Mouse (Mus musculus) hindbrain, embryonic 16.5 days (tissue): ENCODE measurements at regions not wholly inside any gene's neighbourhood (a gene's known extent, or its start where the extent isn't known, plus 50 kb on each side); places are given as distances from the start of the nearest gene placed in this dataset.

Experiments used
- ATAC-seq: fragments of 200-750 bp; cut with Nextera tagmentation; 2 replicates; pipeline ENCODE4 v1.8.0; 2017; ENCODE audit warnings: moderate TSS enrichment, moderate library complexity
- H3K27ac ChIP-seq: fragments of 300-500 bp; sonication (generic); 2 replicates; pipeline ENCODE4 v1.5.1; 2014; ENCODE audit warnings: low read depth, mild to moderate bottlenecking, control low read depth, low read length, moderate library complexity
- H3K27me3 ChIP-seq: fragments of 300-500 bp; sonication (generic); replicated peaks from 2 replicates; pipeline ENCODE4 v1.6.1; 2014; ENCODE audit warnings: low read length; ENCODE audit not compliant: control insufficient read depth, insufficient read depth
- H3K36me3 ChIP-seq: fragments of 300-500 bp; sonication (generic); 2 replicates; pipeline ENCODE4 v1.6.1; 2014; ENCODE audit warnings: mild to moderate bottlenecking, low read length, moderate library complexity, mixed read lengths; ENCODE audit not compliant: control insufficient read depth, insufficient read depth
- H3K4me1 ChIP-seq: fragments of 300-500 bp; sonication (generic); 2 replicates; pipeline ENCODE4 v1.6.1; 2014; ENCODE audit warnings: low read depth, low read length; ENCODE audit not compliant: control insufficient read depth, insufficient read depth
- H3K4me2 ChIP-seq: fragments of 300-500 bp; sonication (generic); 2 replicates; pipeline ENCODE4 v1.6.1; 2014; ENCODE audit warnings: mild to moderate bottlenecking, low read length, control low read depth, moderate library complexity
- H3K4me3 ChIP-seq: fragments of 300-500 bp; sonication (generic); 2 replicates; pipeline ENCODE4 v1.5.1; 2014; ENCODE audit warnings: mild to moderate bottlenecking, low read length, control low read depth, moderate library complexity
- H3K9ac ChIP-seq: fragments of 300-500 bp; sonication (generic); 2 replicates; pipeline ENCODE4 v1.6.1; 2014; ENCODE audit warnings: low read depth, mild to moderate bottlenecking, control low read depth, low read length, moderate library complexity
- H3K9me3 ChIP-seq: fragments of 300-500 bp; sonication (generic); 2 replicates; pipeline ENCODE4 v1.6.1; 2014; ENCODE audit warnings: mild to moderate bottlenecking, low read length, moderate library complexity; ENCODE audit not compliant: control insufficient read depth
- WGBS: fragments of 180-500 bp; shearing (Covaris S2); extraction: QIAGEN DNeasy Blood & Tissue Kit; methylation state at CpG from one replicate; pipeline ENCODE4 v1.1.7; 2014; 5-methylcytosine and 5-hydroxymethylcytosine counted together

DNA sequence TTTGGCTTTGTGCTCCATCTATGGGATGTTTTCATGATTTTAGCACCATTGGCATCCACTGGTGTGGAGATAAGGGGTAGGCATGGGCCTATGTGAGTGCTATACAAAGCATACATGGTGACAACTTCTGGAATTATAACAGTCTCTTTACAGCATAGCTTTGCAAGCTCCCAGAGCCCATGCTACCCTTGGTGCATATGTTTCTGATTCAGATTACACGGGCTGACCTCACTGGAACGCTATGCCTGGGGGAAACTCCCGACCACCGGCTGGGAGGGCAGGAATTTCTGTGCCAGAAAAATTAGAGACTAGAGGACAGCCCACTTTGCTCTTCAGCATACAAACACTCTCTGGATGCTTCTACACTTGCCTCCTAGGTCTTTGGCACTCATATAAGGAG is 136.0 kb upstream of the Mycn start:
- no peak overlapping the region for H3K4me2 ChIP-seq
- no peak overlapping the region for H3K27ac ChIP-seq
- H3K4me3 ChIP-seq = no peak overlapping the region
- no peaks in the 10 kb centered on the region for H3K9me3 ChIP-seq
- no peak for ATAC-seq
- no peaks in the 10 kb centered on the region for H3K27me3 ChIP-seq
- WGBS = 59% methylated on average over 4 of the region's 4 CpGs
- H3K9ac ChIP-seq = no peak overlapping the region
- no peaks in the 10 kb centered on the region for H3K36me3 ChIP-seq
- no peaks in the 10 kb centered on the region for H3K4me1 ChIP-seq

DNA sequence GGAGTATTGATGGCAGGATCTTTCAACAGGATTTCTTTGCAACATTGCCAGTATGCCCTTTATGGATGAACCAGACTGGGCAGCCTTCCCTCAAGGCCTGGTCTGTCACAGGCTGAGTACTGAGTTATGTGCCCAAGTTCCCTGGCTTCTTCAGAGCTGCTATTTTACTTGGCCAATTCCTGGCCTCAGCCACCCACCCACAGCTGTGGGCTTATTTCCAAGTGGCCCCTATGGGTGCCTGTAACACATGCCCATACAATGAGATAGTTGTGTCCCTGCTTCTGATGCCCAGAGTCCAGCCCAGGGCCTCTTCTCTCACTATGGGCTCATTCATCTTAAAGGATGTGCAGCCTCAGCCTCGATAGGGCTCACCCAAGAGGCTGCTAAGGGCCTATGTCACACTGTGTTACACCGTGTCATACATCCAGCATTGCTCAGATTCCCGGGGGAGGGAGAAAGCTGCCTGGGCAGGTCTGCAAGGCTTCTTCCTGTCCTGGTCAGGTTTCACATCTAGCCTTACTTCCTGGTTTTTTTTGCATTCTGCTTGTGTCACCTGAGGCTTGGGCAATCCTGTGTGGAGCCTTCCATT is 135.1 kb upstream of the Mycn start:
- ATAC-seq = peak; percentile 67
- H3K27ac ChIP-seq = no peak overlapping the region
- H3K4me1 ChIP-seq = no peaks in the 10 kb centered on the region
- no peak overlapping the region for H3K4me2 ChIP-seq
- no peaks in the 10 kb centered on the region for H3K27me3 ChIP-seq
- H3K4me3 ChIP-seq = no peak overlapping the region
- H3K9me3 ChIP-seq = no peaks in the 10 kb centered on the region
- 66% methylated on average over 3 of the region's 3 CpGs for WGBS
- no peak overlapping the region for H3K9ac ChIP-seq
- H3K36me3 ChIP-seq = no peaks in the 10 kb centered on the region

DNA sequence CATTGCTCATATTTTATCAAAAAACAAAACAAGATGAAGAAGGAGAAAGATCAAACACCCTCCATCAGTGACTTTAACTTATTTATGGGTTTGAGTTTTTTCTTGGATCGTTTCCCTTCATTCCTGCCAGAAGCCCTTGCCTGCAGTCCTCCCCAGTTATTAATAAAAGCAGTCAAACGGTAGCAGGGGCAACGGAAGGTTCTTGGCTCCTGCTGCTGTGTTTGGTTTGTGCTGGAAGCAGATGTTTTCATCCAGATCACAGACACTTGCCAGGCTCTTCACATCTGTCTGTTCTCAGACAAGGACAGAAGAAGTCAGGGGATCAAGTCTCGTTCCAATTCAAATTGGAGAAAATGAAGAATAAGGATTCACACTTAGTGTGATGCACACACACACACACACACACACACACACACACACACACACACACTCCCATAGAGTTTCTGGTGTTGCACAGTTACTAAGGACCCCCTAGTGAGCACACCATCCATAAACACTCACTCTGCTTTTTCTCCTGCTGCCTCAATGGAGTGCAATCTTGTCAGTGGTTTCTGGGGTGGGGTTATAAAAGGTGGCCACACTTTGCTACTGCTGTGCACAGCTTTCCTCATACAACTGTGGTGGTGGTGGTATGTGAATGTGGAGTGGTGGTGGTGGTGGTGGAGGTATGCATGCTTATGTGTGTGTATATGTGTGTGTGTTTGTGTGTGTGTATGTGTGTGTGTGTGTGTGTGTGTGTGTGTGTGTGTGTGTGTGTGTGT is 131.6 kb upstream of the Mycn start:
- Histone ChIP-seq H3K4me1 (no peaks in the 10 kb centered on the region), H3K36me3 (no peaks in the 10 kb centered on the region), H3K9ac (no peak overlapping the region), H3K27me3 (no peaks in the 10 kb centered on the region), H3K27ac (no peak overlapping the region), H3K4me3 (no peak overlapping the region), H3K9me3 (no peaks in the 10 kb centered on the region), H3K4me2 (no peak overlapping the region)
- no peak for ATAC-seq
- WGBS = 57% methylated on average over 4 of the region's 4 CpGs

DNA sequence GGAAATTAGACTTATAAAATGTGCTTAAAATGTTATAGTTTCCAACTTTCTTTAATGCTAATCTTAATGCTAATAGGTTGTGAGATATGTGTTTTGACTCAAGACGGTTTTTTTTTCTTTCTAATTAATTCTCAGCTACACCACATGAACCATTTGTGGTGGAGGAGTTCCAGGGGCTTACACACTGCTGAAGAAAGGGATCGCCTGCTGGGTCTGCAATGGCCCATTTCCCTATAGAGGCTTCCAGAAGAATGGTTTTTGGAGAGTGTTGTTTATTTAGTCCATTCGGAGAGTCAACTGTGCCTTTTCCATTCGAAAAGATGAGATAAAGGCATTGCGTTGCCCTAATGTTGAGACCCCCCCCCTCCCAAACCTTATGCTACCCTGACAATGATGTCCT is 125.6 kb upstream of the Mycn start:
- Histone ChIP-seq H3K4me1 (no peaks in the 10 kb centered on the region), H3K4me2 (no peak overlapping the region), H3K36me3 (no peaks in the 10 kb centered on the region), H3K9me3 (no peaks in the 10 kb centered on the region), H3K27me3 (no peaks in the 10 kb centered on the region), H3K4me3 (no peak overlapping the region), H3K27ac (no peak overlapping the region), H3K9ac (no peak overlapping the region)
- ATAC-seq = no peak
- 56% methylated on average over 5 of the region's 5 CpGs for WGBS

DNA sequence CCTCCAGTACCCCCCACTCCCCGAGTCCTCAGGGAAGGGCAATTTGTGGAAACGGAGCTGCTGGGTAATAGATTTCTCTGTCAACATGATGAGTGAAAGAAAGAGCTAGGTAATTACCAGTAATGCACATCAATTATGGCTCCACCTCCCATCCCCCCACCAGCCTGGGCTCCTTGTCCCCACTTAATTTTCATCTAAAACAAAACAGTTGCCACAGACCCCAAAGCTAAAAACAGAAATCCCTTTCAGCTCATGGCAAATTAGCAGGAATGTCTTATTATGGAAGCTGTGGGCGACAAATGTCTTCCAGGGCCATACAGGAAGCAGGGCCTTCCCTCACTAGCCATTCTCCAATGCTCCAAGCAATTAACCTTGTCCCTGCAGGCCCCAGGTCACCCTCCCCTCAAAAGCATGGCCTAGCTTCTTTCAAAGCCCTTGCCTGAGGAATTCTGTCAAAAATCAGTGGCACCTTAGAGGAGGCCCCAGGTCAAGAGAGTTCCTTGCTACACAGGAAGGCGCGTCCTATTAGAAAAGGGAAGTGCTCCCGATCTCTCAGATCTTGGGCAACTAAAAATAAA is 125.0 kb upstream of the Mycn start:
- no peak overlapping the region for H3K27ac ChIP-seq
- H3K9ac ChIP-seq = no peak overlapping the region
- H3K9me3 ChIP-seq = no peaks in the 10 kb centered on the region
- no peak for ATAC-seq
- H3K4me3 ChIP-seq = no peak overlapping the region
- no peaks in the 10 kb centered on the region for H3K27me3 ChIP-seq
- no peak overlapping the region for H3K4me2 ChIP-seq
- no peaks in the 10 kb centered on the region for H3K4me1 ChIP-seq
- 64% methylated on average over 6 of the region's 6 CpGs for WGBS
- H3K36me3 ChIP-seq = no peaks in the 10 kb centered on the region

DNA sequence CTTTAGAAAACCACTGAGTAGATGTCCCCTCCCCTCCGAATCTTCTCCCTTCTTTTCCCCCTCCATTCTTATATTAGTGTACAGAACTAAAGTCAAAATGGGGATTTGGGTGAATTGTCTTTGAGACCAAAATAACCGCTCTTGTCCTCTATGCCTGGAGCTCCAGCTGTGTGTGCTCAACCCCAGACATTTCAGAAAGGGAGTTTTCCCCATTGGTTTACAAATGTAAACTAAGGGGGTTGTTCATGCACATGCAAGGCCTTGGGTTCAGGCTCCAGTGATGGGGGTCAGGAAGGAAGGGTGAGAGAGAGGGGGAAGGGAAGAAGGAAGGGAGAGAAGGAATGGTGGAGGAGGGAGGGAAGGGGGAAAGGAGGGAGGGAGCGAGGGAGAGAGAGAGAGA is 117.8 kb upstream of the Mycn start:
- 86% methylated on average over 3 of the region's 3 CpGs for WGBS
- H3K27ac ChIP-seq = no peak overlapping the region
- no peak for ATAC-seq

DNA sequence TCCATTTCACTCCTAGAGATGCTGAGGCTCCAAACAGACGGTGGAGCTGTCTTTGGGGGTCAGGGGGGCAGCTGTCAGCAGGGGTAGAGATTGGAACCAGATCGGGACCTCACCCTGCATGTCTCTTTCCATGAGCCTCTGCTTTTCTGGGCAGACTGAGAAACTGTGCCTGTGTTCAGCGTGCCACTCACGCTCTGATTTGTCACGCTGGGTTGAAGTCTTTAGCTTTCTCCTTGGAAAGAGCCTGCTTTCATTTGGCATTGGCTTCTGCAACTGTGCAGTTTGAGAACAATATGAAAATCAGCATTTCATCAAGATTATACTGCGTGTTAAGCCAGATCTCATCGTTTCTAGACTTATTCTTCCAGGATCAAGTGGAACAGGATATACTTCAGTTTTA is 114.5 kb upstream of the Mycn start:
- Histone ChIP-seq H3K4me2 (no peak overlapping the region), H3K4me1 (peaks cover 2% of the 10 kb centered on the region; the same call in 1 of the 2 replicates), H3K27me3 (no peaks in the 10 kb centered on the region), H3K27ac (no peak overlapping the region), H3K9ac (no peak overlapping the region), H3K36me3 (no peaks in the 10 kb centered on the region), H3K4me3 (no peak overlapping the region), H3K9me3 (no peaks in the 10 kb centered on the region)
- WGBS = 30% methylated on average over 7 of the region's 7 CpGs
- ATAC-seq = no peak

More for the DNA sequence above, 117.8 kb upstream of the Mycn start:
- no peaks in the 10 kb centered on the region for H3K4me1 ChIP-seq
- no peak overlapping the region for H3K4me2 ChIP-seq
- no peaks in the 10 kb centered on the region for H3K36me3 ChIP-seq
- no peak overlapping the region for H3K9ac ChIP-seq
- H3K4me3 ChIP-seq = no peak overlapping the region
- H3K27me3 ChIP-seq = no peaks in the 10 kb centered on the region
- no peaks in the 10 kb centered on the region for H3K9me3 ChIP-seq

DNA sequence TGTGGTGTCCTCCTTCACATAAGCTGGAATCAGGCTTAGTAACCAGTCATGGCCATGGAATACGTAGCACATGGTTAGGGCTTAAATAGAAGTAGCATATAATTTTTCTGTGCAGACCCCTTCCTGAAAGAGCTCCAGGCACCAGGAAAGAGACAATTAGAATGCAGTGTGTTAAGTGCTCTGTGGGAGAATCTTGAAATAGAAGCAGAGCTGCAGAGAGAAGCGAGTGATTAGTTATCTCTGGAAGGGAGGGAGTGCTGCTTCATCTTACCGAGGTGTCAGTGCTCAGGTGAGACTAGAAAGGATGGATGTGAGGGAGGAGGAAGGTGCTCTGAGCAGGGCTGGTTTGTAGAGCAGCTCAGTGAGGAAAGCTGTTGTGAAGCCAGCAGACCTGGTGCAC is 112.9 kb upstream of the Mycn start:
- Histone ChIP-seq H3K36me3 (no peaks in the 10 kb centered on the region), H3K9ac (no peak overlapping the region), H3K4me1 (peaks cover 2% of the 10 kb centered on the region; the same call in 1 of the 2 replicates), H3K27ac (no peak overlapping the region), H3K4me3 (no peak overlapping the region), H3K27me3 (no peaks in the 10 kb centered on the region), H3K9me3 (no peaks in the 10 kb centered on the region), H3K4me2 (no peak overlapping the region)
- 71% methylated on average over 3 of the region's 3 CpGs for WGBS
- ATAC-seq = no peak

DNA sequence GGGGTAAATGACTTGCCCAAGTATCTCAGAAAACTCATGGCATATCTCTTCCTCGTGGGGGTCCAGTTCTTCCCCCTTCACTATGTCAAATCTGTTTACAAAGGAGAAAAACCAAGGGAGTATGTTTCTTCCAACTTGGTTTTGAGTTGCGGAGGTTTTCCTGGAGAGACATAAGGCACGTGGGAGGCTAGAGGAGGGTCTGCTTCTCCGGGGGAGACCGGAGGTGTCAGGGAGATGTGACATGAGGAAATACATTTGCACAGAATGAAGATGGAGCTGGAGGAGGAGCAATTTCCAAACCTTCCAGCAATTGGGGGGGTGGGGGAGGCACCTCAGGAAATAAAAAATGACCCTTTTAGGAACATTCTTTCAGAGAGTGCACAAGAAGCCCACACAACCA is 112.0 kb upstream of the Mycn start:
- ATAC-seq = no peak
- Histone ChIP-seq H3K9me3 (no peaks in the 10 kb centered on the region), H3K4me1 (peaks cover 2% of the 10 kb centered on the region; the same call in 1 of the 2 replicates), H3K4me2 (no peak overlapping the region), H3K36me3 (no peaks in the 10 kb centered on the region), H3K9ac (no peak overlapping the region), H3K4me3 (no peak overlapping the region), H3K27me3 (no peaks in the 10 kb centered on the region), H3K27ac (no peak overlapping the region)
- 79% methylated on average over 5 of the region's 5 CpGs for WGBS
